In the genomic region with DNA sequence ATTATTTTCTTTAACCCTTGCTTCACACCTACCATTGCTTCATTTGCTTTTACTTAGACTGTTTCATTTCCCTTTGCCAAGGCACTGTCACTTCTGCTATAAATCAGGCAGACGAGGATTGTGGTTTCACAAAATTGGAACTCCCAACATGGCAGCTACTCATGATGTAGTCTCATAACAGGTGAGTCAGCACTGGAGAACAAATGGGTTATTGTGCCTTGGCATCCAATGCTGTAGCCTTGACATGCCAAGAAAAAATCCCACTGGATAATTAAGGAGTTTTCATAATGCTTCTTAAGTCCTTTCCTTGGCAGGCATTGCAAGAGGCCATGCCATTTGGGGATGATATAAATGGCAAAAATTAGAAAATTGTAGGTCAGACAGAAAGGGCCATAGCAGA, we compare ENCODE assay signal across 16 mouse cellular contexts.
A peak's percentile ranks its signal among the peaks of the same experiment; 100 is the strongest.
DNase-seq lines count a peak whose midpoint lies in the region.
"Had no signal": no experiment of that assay in that cellular context is flagged by ENCODE, and none has a peak within 500 bp of the region (broad histone marks: within the 10 kb centered on the region; RNA-seq: fewer than 3 reads in every experiment).

No protein-coding gene starts in this region.

- DNase-seq in Muller cell, postnatal 12 days (ENCODE audit: inconsistent ontology term): peak; percentile 99
- DNase-seq in brain, adult 2 months (ENCODE audit: low read depth, low spot score): peak; percentile 86
- DNase-seq in cerebellum, adult 9-11 months: peak; percentile 67
- peak; percentile 97 for DNase-seq in gonadal fat pad, adult 2 months (ENCODE audit: low read depth)
- no peak for DNase-seq in neural tube, embryonic 10.5 days (ENCODE audit: extremely low spot score, low spot score)
- no peak for DNase-seq in heart, adult 18-20 months
- DNase-seq in adrenal gland, adult 18-20 months (ENCODE audit: low spot score in 2 of 2): no peak
- DNase-seq: adrenal gland, postnatal 10 days; embryo, embryonic 11 days; heart, postnatal 4 days; kidney, adult 8-10 months; kidney, postnatal 4 days; lung, adult 18-20 months; lung, postnatal 36 days; retina, postnatal 1 day; thymus, adult 18-20 months had no signal

Comparison
In these comparisons a context has a peak if more than half of its experiments do, and no peak if none do; other contexts are left out.
1. DNase-seq: peak in Muller cell, postnatal 12 days (single experiment), brain, adult 2 months (single experiment), cerebellum, adult 9-11 months (single experiment) and gonadal fat pad, adult 2 months (single experiment); none in neural tube, embryonic 10.5 days (single experiment), heart, adult 18-20 months (0 of 2) and adrenal gland, adult 18-20 months (0 of 2).